Mouse (Mus musculus) olfactory bulb, adult 2 months (tissue): ENCODE measurements around the gene D130043K22Rik. TPM values are rescaled to one million over a fixed set of nuclear protein-coding genes. Genes with fewer than 3 reads are reported as not detected.
"Not testable (repeated sequence)": the region's sequence is repeated elsewhere in the genome, so short reads cannot be mapped to it uniquely, and the experiment has no call there.

Source experiments
- H3K27ac ChIP-seq: fragments of 200-500 bp; 2 replicates; pipeline ENCODE4 v1.5.1; 2012; ENCODE audit warnings: low read depth, low read length; ENCODE audit not compliant: insufficient read depth
- H3K4me1 ChIP-seq: fragments of 200-500 bp; 2 replicates; pipeline ENCODE4 v1.6.1; 2012; ENCODE audit warnings: low read length; ENCODE audit not compliant: control insufficient read depth, insufficient read depth
- H3K4me3 ChIP-seq: fragments of 200-500 bp; 2 replicates; pipeline ENCODE4 v1.5.1; 2012; ENCODE audit warnings: mild to moderate bottlenecking, low read depth, low read length, moderate library complexity; ENCODE audit not compliant: insufficient read depth
- CTCF ChIP-seq: fragments of 200-500 bp; IDR thresholded peaks from 2 replicates; pipeline ENCODE4 v1.5.1; 2012; ENCODE audit warnings: low read depth, mild to moderate bottlenecking, low read length, moderate library complexity; ENCODE audit not compliant: insufficient read depth
- POLR2A ChIP-seq: fragments of 200-500 bp; IDR thresholded peaks from 2 replicates; pipeline ENCODE4 v1.6.1; 2012; ENCODE audit warnings: mild to moderate bottlenecking, low read depth, low read length, moderate library complexity; ENCODE audit not compliant: insufficient read depth
- WGBS: fragments of 180-500 bp; shearing (Covaris S2); methylation state at CpG from one replicate; pipeline ENCODE4 v1.1.7; 2018; 5-methylcytosine and 5-hydroxymethylcytosine counted together
- polyA plus RNA-seq: library from polyadenylated mRNA; stranded (reverse); fragments of >200 nt; gene quantifications from 2 replicates; pipeline ENCODE4 v1.2.4, GENCODE M21; 2012; ENCODE audit warnings: low replicate concordance; ENCODE audit not compliant: missing spikeins, insufficient read depth, insufficient read length

Gene D130043K22Rik
- polyA plus RNA-seq, 1 experiment: not detected

GRCm38 (mm10) chr13:24830756-24831352, 14.1 kb upstream of the D130043K22Rik start:
- Histone ChIP-seq H3K4me3 (peak overlapping the region; percentile 86), H3K27ac (peak overlapping the region; percentile 76), H3K4me1 (peaks cover 4% of the 10 kb centered on the region; the same call in 1 of the 2 replicates)
- WGBS: under 1% methylated on average over 20 of the region's 20 CpGs
- TF ChIP-seq CTCF: no peak
- TF ChIP-seq POLR2A: no peak

DNA sequence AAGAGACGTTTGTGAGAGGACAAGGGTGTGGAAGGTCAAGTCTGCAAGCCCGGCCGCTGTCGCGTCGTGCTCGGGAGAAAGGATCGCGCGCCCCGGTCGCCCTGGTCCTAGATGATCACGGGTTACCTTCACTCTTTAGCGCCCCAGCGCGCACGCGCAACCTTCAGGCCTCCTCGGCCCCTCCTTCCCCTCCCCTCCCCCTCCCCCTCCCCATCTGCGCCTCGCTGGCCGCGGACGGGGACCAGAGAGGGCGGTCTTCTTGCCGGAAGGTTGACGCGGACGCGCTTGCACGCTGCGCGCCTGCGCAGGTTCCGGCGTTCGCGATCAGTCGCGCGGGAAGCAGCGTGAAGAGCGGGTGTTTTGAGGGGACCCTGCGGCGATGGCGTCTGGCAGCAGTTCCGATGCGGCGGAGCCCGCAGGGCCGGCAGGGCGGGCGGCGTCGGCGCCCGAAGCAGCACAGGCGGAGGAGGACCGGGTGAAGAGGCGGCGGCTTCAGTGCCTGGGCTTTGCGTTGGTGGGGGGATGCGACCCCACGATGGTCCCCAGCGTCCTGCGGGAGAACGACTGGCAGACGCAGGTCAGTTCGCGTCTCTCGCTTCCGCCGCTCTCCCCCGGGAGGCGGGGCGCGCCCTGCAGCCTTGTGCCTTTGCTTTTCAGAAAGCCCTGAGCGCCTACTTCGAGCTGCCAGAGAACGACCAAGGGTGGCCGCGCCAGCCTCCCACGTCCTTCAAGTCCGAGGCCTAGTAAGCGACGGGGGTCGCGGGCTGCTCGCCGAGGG, 13.4 kb upstream of the D130043K22Rik start, which contains the start of the genes Acot13 and Tdp2:
Acot13 (minus strand) TSS at position 188 of the 778 bp plus-strand sequence.
Tdp2 (plus strand) TSS at position 327 of the 778 bp plus-strand sequence.
- Histone ChIP-seq H3K4me3 (peak within 1 kb of the TSS; percentile 86), H3K4me1 (peaks cover 4% of the 10 kb centered on the region; the same call in 1 of the 2 replicates), H3K27ac (peak within 1 kb of the TSS; percentile 76)
- no peak for TF ChIP-seq CTCF
- TF ChIP-seq POLR2A: peak; percentile 94
- WGBS: under 1% methylated on average over 90 of the region's 90 CpGs

DNA sequence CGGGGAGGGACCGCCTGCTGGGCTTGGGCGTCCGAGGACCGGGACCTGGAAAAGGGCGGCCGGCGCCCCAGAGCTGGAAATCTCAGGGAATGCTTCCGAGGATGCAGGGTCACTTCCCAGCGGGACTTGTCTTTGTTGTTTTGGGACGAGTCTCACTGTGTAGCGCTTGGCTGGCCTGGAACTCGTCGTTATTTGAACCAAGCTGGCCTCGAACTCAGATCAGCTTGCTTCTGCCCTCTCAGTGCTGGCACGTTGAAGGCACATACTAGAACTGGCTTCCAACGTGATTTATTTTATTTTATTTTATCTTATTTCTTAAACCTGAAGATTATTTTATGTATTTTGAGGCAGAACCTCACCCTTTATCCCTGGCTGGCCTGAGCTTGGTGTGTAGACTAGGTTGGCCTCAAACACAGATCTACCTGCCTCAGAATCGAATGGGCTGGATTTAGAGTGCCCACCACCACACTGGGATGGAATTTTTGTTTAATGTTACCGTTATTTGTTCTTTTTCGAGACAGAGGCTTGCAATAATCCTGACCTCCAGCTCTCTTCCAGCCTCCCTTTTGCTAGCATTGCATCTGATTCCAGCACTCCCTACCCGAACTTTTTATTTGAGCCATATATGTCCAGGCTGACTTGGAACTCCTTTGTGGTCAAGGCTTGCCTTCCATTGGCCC, 12.7 kb upstream of the D130043K22Rik start:
- peaks cover 4% of the 10 kb centered on the region; the same call in 1 of the 2 replicates for H3K4me1 ChIP-seq
- WGBS: 2% methylated on average over 21 of the region's 21 CpGs
- H3K27ac ChIP-seq: no peak overlapping the region
- TF ChIP-seq POLR2A: no peak
- no peak for TF ChIP-seq CTCF
- H3K4me3 ChIP-seq: peak overlapping the region; percentile 73

GRCm38 (mm10) chr13:24832811-24833155, 12.2 kb upstream of the D130043K22Rik start:
- WGBS: 8% methylated on average over 2 of the region's 2 CpGs
- no peak for TF ChIP-seq POLR2A
- no peak for TF ChIP-seq CTCF
- no peak overlapping the region for H3K4me3 ChIP-seq

DNA sequence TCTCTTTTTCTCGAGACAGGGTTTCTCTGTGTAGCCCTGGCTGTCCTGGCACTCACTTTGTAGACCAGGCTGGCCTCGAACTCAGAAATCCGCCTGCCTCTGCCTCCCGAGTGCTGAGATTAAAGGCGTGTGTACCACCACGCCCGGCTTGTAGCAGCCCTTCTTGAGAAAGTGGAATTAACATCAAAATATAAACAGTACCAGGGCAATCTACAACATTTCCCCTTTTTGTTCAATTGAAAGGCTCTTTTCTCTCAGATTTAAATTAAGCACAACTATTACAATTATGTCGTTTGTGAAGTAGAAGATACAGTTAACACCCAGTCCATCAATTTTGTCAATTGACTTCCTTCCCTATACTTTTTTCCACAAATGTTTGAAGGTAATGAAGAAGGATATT, 7.2 kb upstream of the D130043K22Rik start:
- not testable (repeated sequence) for H3K27ac ChIP-seq, H3K4me3 ChIP-seq, H3K4me1 ChIP-seq
- WGBS: 84% methylated on average over 8 of the region's 8 CpGs

More at GRCm38 (mm10) chr13:24832811-24833155, 12.2 kb upstream of the D130043K22Rik start:
- H3K4me1 ChIP-seq: peaks cover 4% of the 10 kb centered on the region; the same call in 1 of the 2 replicates
- no peak overlapping the region for H3K27ac ChIP-seq

DNA sequence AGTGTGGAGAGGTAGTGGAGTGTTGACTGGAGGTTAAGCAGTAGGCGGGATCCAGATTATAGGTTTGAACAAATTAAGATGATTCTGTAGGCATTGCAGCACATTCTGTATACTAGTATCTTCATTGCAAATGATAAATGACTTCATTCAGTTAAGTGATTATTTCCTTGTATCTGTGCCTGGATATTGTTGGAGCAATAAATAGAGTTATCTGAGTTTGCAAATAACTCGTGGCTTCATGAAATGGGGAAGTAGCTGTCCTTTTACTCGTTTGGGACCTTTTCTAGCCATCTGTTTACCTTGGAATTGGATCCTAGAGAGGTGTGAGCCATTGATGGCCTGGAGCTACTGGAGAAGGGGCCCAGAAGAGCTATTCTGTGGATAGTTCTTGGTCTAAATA, 5.1 kb upstream of the D130043K22Rik start:
- no peak for TF ChIP-seq CTCF
- no peak for TF ChIP-seq POLR2A
- no peak overlapping the region for H3K4me3 ChIP-seq
- peaks cover 1% of the 10 kb centered on the region; the same call in 1 of the 2 replicates for H3K4me1 ChIP-seq
- 85% methylated on average over 3 of the region's 3 CpGs for WGBS
- H3K27ac ChIP-seq: no peak overlapping the region

DNA sequence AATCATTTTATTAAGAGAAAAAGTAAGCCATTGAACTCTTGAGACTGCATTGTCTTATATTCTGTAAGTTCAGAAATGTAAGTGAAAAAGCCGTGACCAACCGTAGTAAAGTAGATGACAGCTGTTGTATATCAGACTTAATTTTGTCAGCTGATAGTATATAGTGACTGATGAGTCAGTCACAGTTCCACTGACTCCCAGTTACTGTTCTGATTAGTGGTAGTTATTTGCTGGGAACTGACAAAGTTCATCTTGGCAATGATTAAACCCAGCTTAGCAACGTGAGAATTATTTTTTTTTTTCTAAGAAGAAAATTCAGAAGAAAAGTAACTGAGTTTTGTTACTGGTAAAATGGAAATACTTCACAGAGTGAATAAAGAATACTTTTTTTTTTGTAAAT, 3.2 kb upstream of the D130043K22Rik start:
- H3K27ac ChIP-seq: no peak overlapping the region
- no peak overlapping the region for H3K4me3 ChIP-seq
- no peak for TF ChIP-seq CTCF
- TF ChIP-seq POLR2A: no peak
- WGBS: 88% methylated on average over 3 of the region's 3 CpGs
- peaks cover 8% of the 10 kb centered on the region; the same call in 1 of the 2 replicates for H3K4me1 ChIP-seq

GRCm38 (mm10) chr13:24849318-24849717, 4.4 kb downstream of the D130043K22Rik start:
- 88% methylated on average over 4 of the region's 4 CpGs for WGBS

GRCm38 (mm10) chr13:24851989-24852388, 7.1 kb downstream of the D130043K22Rik start:
- no peaks in the 10 kb centered on the region for H3K4me1 ChIP-seq
- TF ChIP-seq CTCF: no peak
- TF ChIP-seq POLR2A: no peak
- no peak overlapping the region for H3K4me3 ChIP-seq
- WGBS: 92% methylated on average over 2 of the region's 2 CpGs
- no peak overlapping the region for H3K27ac ChIP-seq

More at GRCm38 (mm10) chr13:24849318-24849717, 4.4 kb downstream of the D130043K22Rik start:
- no peak overlapping the region for H3K4me3 ChIP-seq
- H3K27ac ChIP-seq: no peak overlapping the region
- peaks cover 9% of the 10 kb centered on the region; the same call in 1 of the 2 replicates for H3K4me1 ChIP-seq
- no peak for TF ChIP-seq POLR2A
- no peak for TF ChIP-seq CTCF
